ENCODE assay signal across 8 mouse cellular contexts in the genomic region with DNA sequence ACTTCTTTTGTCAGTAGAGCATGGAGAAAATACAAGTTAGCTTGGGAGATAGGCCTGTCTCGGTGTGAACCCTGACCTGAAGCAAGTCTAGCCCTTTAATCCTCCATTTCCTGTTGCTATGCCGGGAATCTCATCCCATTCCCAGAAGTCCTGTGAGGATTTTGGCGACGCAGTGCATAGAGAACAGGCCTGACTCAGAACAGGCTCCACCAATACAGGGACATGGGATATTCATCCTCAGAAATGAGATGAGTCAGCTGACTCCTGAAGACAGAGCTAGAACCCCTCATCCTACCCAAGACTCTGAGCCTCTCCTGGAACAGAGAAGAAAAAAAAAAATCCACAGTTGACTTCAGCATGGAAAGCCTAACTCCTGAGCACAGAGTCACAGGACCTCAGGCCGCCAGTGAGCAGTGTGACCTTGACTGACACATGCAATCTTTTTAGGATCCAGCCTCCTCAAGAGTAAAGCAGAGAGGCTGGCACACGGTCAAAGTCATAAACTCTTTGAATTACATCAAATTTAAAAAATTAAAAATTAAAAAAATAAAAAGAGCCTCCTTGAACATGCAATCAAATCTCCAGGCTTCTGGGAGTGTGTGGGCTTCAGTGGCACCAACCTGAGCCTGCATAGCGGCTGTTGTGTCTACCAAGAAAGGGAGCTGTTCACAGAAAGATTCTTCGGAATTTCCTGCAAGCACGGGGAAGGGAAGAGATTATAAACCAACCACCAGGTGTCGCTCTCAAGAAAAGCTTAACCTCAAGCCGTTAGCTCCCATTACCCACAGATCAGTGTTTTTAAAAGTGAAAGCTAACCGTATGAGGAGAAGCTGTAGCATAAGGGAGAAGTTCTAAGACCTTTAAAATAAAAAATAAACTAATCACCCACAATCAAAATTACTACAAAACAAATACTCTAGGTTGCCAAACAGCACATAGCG. TPM values are rescaled to one million over a fixed set of nuclear protein-coding genes. Genes with fewer than 3 reads are reported as not detected.
A peak's percentile ranks its signal among the peaks of the same experiment; 100 is the strongest.
DNase-seq lines count a peak whose midpoint lies in the region; ATAC-seq and TF ChIP-seq lines count a peak whose summit lies in the region.

No protein-coding gene starts in this region.

- DNase-seq in WW6 (ENCODE audit: low read depth, low spot score), result peak; percentile 70
- peak; percentile 81 for DNase-seq in cerebellum, adult 8-10 months
- peak; percentile 83 for DNase-seq in forelimb bud, embryonic 11.5 days (ENCODE audit: low read depth, low spot score)
- peak; percentile 75 for DNase-seq in layer of hippocampus, adult 9-10 months (ENCODE audit: low spot score)
- peak; percentile 95 for DNase-seq in lung, postnatal 0 days (ENCODE audit: low spot score)
- DNase-seq in retina, embryonic 14.5 days (ENCODE audit: low spot score), result peak; percentile 90
- DNase-seq in urinary bladder, postnatal 36 days (ENCODE audit: low spot score in 2 of 2), result peak; percentile 54 to 71

- no peaks in the 10 kb centered on the region for H3K36me3 ChIP-seq in hindbrain, embryonic 13.5 days
- no peaks in the 10 kb centered on the region for H3K36me3 ChIP-seq in lung, postnatal 0 days (ENCODE audit: insufficient read depth, low read length)

- peak; percentile 62 for ATAC-seq in hindbrain, embryonic 13.5 days (ENCODE audit: low FRiP score)
- ATAC-seq in lung, postnatal 0 days, result 0 out of 2 replicates have a peak, but pooled peaks have one; percentile 11

- H3K9ac ChIP-seq in hindbrain, embryonic 13.5 days, result no peak overlapping the region
- H3K9ac ChIP-seq in lung, postnatal 0 days (replicated peaks; ENCODE audit: low read depth), result no peak overlapping the region

- no peak overlapping the region for H3K27ac ChIP-seq in hindbrain, embryonic 13.5 days
- H3K27ac ChIP-seq in lung, postnatal 0 days (ENCODE audit: low read length), result no peak overlapping the region

- WGBS in hindbrain, embryonic 13.5 days, result 41% methylated on average over 13 of the region's 13 CpGs
- 35% methylated on average over 13 of the region's 13 CpGs for WGBS in lung, postnatal 0 days

- H3K9me3 ChIP-seq in hindbrain, embryonic 13.5 days, result no peaks in the 10 kb centered on the region
- no peaks in the 10 kb centered on the region for H3K9me3 ChIP-seq in lung, postnatal 0 days (ENCODE audit: low read length)

- TF ChIP-seq CTCF in lung, postnatal 0 days (IDR thresholded peaks at IDR 0.05), result peak; percentile 85

- H3K4me1 ChIP-seq in hindbrain, embryonic 13.5 days (replicated peaks), result peaks cover 5% of the 10 kb centered on the region
- H3K4me1 ChIP-seq in lung, postnatal 0 days (ENCODE audit: insufficient read depth, low read depth, low read length), result peaks cover 6% of the 10 kb centered on the region; the same call in 1 of the 2 replicates

- H3K27me3 ChIP-seq in hindbrain, embryonic 13.5 days, result no peaks in the 10 kb centered on the region
- no peaks in the 10 kb centered on the region for H3K27me3 ChIP-seq in lung, postnatal 0 days (replicated peaks; ENCODE audit: insufficient read depth, low read length)

- no peak for TF ChIP-seq EP300 in lung, postnatal 0 days (IDR thresholded peaks at IDR 0.05)

- H3K4me2 ChIP-seq in hindbrain, embryonic 13.5 days, result no peak overlapping the region
- H3K4me2 ChIP-seq in lung, postnatal 0 days (replicated peaks; ENCODE audit: low read depth, low read length), result no peak overlapping the region; the same call in 1 of the 2 replicates

- no peak overlapping the region for H3K4me3 ChIP-seq in hindbrain, embryonic 13.5 days
- H3K4me3 ChIP-seq in lung, postnatal 0 days (ENCODE audit: low read depth, low read length), result no peak overlapping the region

RNA-seq across cellular contexts. Expression of gene Ttc39b, which starts 20.9 kb away (rescaled TPM):
- polyA plus RNA-seq in hindbrain, embryonic 13.5 days (2015; fragmentation: Nextera tagmentation; extraction: Ambion mirVana), result 5.3 and 5.5 TPM in 2 replicates
- polyA plus RNA-seq in lung, postnatal 0 days (2015; fragmentation: Nextera tagmentation; extraction: Ambion mirVana), result 6.7 and 7.5 TPM in 2 replicates
